Mouse (Mus musculus) heart, embryonic 11.5 days (tissue): ENCODE measurements around the gene Olfr486. TPM values are rescaled to one million over a fixed set of nuclear protein-coding genes. Genes with fewer than 3 reads are reported as not detected.

Experiments used
- ATAC-seq: fragments of 200-750 bp; cut with Nextera tagmentation; replicated peaks from 2 replicates; pipeline ENCODE4 v1.8.0; 2017; ENCODE audit warnings: moderate library complexity; ENCODE audit not compliant: insufficient number of reproducible peaks, low FRiP score, low TSS enrichment
- H3K27ac ChIP-seq: fragments of 300-500 bp; sonication (generic); 2 replicates; pipeline ENCODE4 v1.5.1; 2014; ENCODE audit warnings: mild to moderate bottlenecking, low read depth, low read length
- H3K27me3 ChIP-seq: fragments of 300-500 bp; sonication (generic); 2 replicates; pipeline ENCODE4 v1.6.1; 2014; ENCODE audit warnings: mild to moderate bottlenecking, low read length, mixed read lengths; ENCODE audit not compliant: control insufficient read depth, insufficient read depth
- H3K36me3 ChIP-seq: fragments of 300-500 bp; sonication (generic); 2 replicates; pipeline ENCODE4 v1.6.1; 2014; ENCODE audit warnings: mild to moderate bottlenecking, low read length, moderate library complexity, mixed read lengths; ENCODE audit not compliant: control insufficient read depth, insufficient read depth
- H3K4me1 ChIP-seq: fragments of 300-500 bp; sonication (generic); 2 replicates; pipeline ENCODE4 v1.6.1; 2014; ENCODE audit warnings: low read length; ENCODE audit not compliant: control insufficient read depth, insufficient read depth
- H3K4me2 ChIP-seq: fragments of 300-500 bp; sonication (generic); 2 replicates; pipeline ENCODE4 v1.6.1; 2014; ENCODE audit warnings: mild to moderate bottlenecking, moderate library complexity
- H3K4me3 ChIP-seq: fragments of 300-500 bp; sonication (generic); 2 replicates; pipeline ENCODE4 v1.5.1; 2014; ENCODE audit warnings: low read depth, low read length
- H3K9ac ChIP-seq: fragments of 300-500 bp; sonication (generic); 2 replicates; pipeline ENCODE4 v1.6.1; 2014; ENCODE audit warnings: mild to moderate bottlenecking, low read depth, low read length, moderate library complexity
- H3K9me3 ChIP-seq: fragments of 300-500 bp; sonication (generic); replicated peaks from 2 replicates; pipeline ENCODE4 v1.6.1; 2016; ENCODE audit warnings: low read length; ENCODE audit not compliant: control insufficient read depth
- polyA plus RNA-seq: library from polyadenylated mRNA; unstranded; fragments of >200 nt; fragmentation: Nextera tagmentation; extraction: Ambion mirVana; gene quantifications from 2 replicates; pipeline ENCODE4 v1.2.1, GENCODE M21; 2014

The Olfr486 gene
- polyA plus RNA-seq, 1 experiment from 2014 or later, result not detected

DNA sequence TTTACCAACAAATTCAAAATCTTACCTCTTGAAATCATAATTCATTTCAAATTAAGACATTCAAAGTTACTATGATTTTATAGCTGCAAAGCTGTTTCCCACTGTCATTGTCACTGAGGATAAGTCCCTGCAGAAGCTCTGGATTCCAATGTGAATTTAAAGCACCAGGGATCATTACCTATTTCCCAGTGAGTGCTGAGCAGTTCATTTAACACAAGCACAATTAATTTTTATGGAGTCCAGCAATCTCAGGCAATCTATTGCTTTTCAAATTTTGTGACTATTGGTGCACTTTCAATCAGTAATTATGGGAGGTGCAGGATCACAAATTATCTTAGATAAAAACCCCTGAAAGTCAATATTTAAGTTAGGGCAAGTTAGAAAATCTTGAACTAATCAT is 45.2 kb downstream of the Olfr486 start, which contains the start of gene Olfr484:
Gene Olfr484, minus strand, starts transcription at position 101 of the 400 bp plus-strand sequence.
- H3K4me3 ChIP-seq, result no peak within 1 kb of the TSS
- no peak within 1 kb of the TSS for H3K9ac ChIP-seq
- H3K9me3 ChIP-seq, result no peaks in the 10 kb centered on the region
- no peak within 1 kb of the TSS for H3K27ac ChIP-seq
- H3K36me3 ChIP-seq, result no peaks in the 10 kb centered on the region
- no peaks in the 10 kb centered on the region for H3K27me3 ChIP-seq
- ATAC-seq, result no peak
- H3K4me2 ChIP-seq, result no peak within 1 kb of the TSS
- no peaks in the 10 kb centered on the region for H3K4me1 ChIP-seq

Other genes starting within 250 kb of the Olfr486 start
- gene Olfr473, start 242.3 kb downstream of the Olfr486 start, polyA plus RNA-seq, result not detected in 2 replicates
- gene Olfr474, start 218.1 kb downstream of the Olfr486 start, polyA plus RNA-seq, result not detected in 2 replicates
- gene Olfr476, start 207.9 kb downstream of the Olfr486 start, polyA plus RNA-seq, result not detected in 2 replicates
- gene Olfr477, start 186.0 kb downstream of the Olfr486 start, polyA plus RNA-seq, result not detected in 2 replicates
- not detected in 2 replicates for gene Olfr478, start 138.8 kb downstream of the Olfr486 start, polyA plus RNA-seq
- not detected in 2 replicates for gene Olfr479, start 122.0 kb downstream of the Olfr486 start, polyA plus RNA-seq
- not detected in 2 replicates for gene Olfr480, start 105.4 kb downstream of the Olfr486 start, polyA plus RNA-seq
- gene Olfr481, start 92.9 kb downstream of the Olfr486 start, polyA plus RNA-seq, result not detected in 2 replicates
- gene Olfr482, start 75.2 kb downstream of the Olfr486 start, polyA plus RNA-seq, result not detected in 2 replicates
- gene Olfr483, start 71.9 kb downstream of the Olfr486 start, polyA plus RNA-seq, result not detected in 2 replicates
- gene Olfr484, start 45.3 kb downstream of the Olfr486 start, polyA plus RNA-seq, result not detected in 2 replicates
- not detected in 2 replicates for gene Olfr485, start 12.9 kb downstream of the Olfr486 start, polyA plus RNA-seq
- not detected in 2 replicates for gene Olfr487, start 41.9 kb upstream of the Olfr486 start, polyA plus RNA-seq
- not detected in 2 replicates for gene Olfr488, start 85.6 kb upstream of the Olfr486 start, polyA plus RNA-seq
- not detected in 2 replicates for gene Olfr490, start 116.2 kb upstream of the Olfr486 start, polyA plus RNA-seq
- gene Olfr491, start 140.7 kb upstream of the Olfr486 start, polyA plus RNA-seq, result not detected in 2 replicates
- not detected in 2 replicates for gene Olfr492, start 150.9 kb upstream of the Olfr486 start, polyA plus RNA-seq
- gene Olfr493, start 174.2 kb upstream of the Olfr486 start, polyA plus RNA-seq, result not detected in 2 replicates
- gene Olfr494, start 192.6 kb upstream of the Olfr486 start, polyA plus RNA-seq, result not detected in 2 replicates
- not detected in 2 replicates for gene Olfr495, start 220.4 kb upstream of the Olfr486 start, polyA plus RNA-seq
- gene Olfr497, start 247.7 kb upstream of the Olfr486 start, polyA plus RNA-seq, result not detected in 2 replicates